Mouse (Mus musculus): ENCODE data around the gene Def6. TPM values are rescaled to one million over a fixed set of nuclear protein-coding genes. Genes with fewer than 3 reads are reported as not detected.

The Def6 gene
- total and polyA plus RNA-seq, 3 experiments: 121 to 154 TPM; not detected in 1

Other genes with a start within 250 kb of the Def6 start
- 0.46 and 0.50 TPM in 2 replicates for gene Tcp11, start 127.1 kb upstream of the Def6 start, total RNA-seq (2012; rRNA removed)
- under 1 TPM in 1 of 2 experiments, not detected in 1; 0.82 TPM for gene Tcp11, start 127.1 kb upstream of the Def6 start, polyA plus RNA-seq (2012; ENCODE audit: insufficient read depth in 1 of 2, insufficient read length in 2 of 2, low read depth in 1 of 2, low replicate concordance in 2 of 2, missing spikeins in 1 of 2)
- gene Scube3, start 65.6 kb upstream of the Def6 start, total RNA-seq (2012; rRNA removed): 0.03 and 0.04 TPM in 2 replicates
- under 1 TPM in 1 of 2 experiments, not detected in 1; 0.03 TPM for gene Scube3, start 65.6 kb upstream of the Def6 start, polyA plus RNA-seq (2012; ENCODE audit: insufficient read depth in 1 of 2, insufficient read length in 2 of 2, low read depth in 1 of 2, low replicate concordance in 2 of 2, missing spikeins in 1 of 2)
- gene Zfp523, start 30.6 kb upstream of the Def6 start, total RNA-seq (2012; rRNA removed): 21.4 and 29.5 TPM in 2 replicates
- 10 to 100 TPM in 1 of 2 experiments, not detected in 1; 53.0 TPM for gene Zfp523, start 30.6 kb upstream of the Def6 start, polyA plus RNA-seq (2012; ENCODE audit: insufficient read depth in 1 of 2, insufficient read length in 2 of 2, low read depth in 1 of 2, low replicate concordance in 2 of 2, missing spikeins in 1 of 2)
- gene Ppard, start 24.9 kb downstream of the Def6 start, total RNA-seq (2012; rRNA removed): 3.4 and 3.5 TPM in 2 replicates
- 10 to 100 TPM in 1 of 2 experiments, not detected in 1; 12.7 TPM for gene Ppard, start 24.9 kb downstream of the Def6 start, polyA plus RNA-seq (2012; ENCODE audit: insufficient read depth in 1 of 2, insufficient read length in 2 of 2, low read depth in 1 of 2, low replicate concordance in 2 of 2, missing spikeins in 1 of 2)
- gene Fance, start 105.7 kb downstream of the Def6 start, total RNA-seq (2012; rRNA removed): 46.0 and 51.2 TPM in 2 replicates
- gene Fance, start 105.7 kb downstream of the Def6 start, polyA plus RNA-seq (2012; ENCODE audit: insufficient read depth in 1 of 2, insufficient read length in 2 of 2, low read depth in 1 of 2, low replicate concordance in 2 of 2, missing spikeins in 1 of 2): 100 to 1,000 TPM; 105 to 382 TPM
- 2,803 and 2,872 TPM in 2 replicates for gene Rpl10a, start 120.7 kb downstream of the Def6 start, total RNA-seq (2012; rRNA removed)
- gene Rpl10a, start 120.7 kb downstream of the Def6 start, polyA plus RNA-seq (2012; ENCODE audit: insufficient read depth in 1 of 2, insufficient read length in 2 of 2, low read depth in 1 of 2, low replicate concordance in 2 of 2, missing spikeins in 1 of 2): 1,000 to 10,000 TPM in 1 of 2 experiments, not detected in 1; 2,044 TPM
- gene Tead3, start 143.0 kb downstream of the Def6 start, total RNA-seq (2012; rRNA removed): 0.46 and 0.73 TPM in 2 replicates
- gene Tead3, start 143.0 kb downstream of the Def6 start, polyA plus RNA-seq (2012; ENCODE audit: insufficient read depth in 1 of 2, insufficient read length in 2 of 2, low read depth in 1 of 2, low replicate concordance in 2 of 2, missing spikeins in 1 of 2): 1 to 10 TPM in 1 of 2 experiments, not detected in 1; 4.1 TPM
- gene Tulp1, start 157.4 kb downstream of the Def6 start, total RNA-seq (2012; rRNA removed): 0.23 and 0.49 TPM in 2 replicates
- 1 to 10 TPM in 1 of 2 experiments, not detected in 1; 2.4 TPM for gene Tulp1, start 157.4 kb downstream of the Def6 start, polyA plus RNA-seq (2012; ENCODE audit: insufficient read depth in 1 of 2, insufficient read length in 2 of 2, low read depth in 1 of 2, low replicate concordance in 2 of 2, missing spikeins in 1 of 2)